Mouse (Mus musculus): ENCODE measurements around the gene Glt1d1. TPM values are rescaled to one million over a fixed set of nuclear protein-coding genes. Genes with fewer than 3 reads are reported as not detected.

Gene Glt1d1
- polyA plus RNA-seq, 1 experiment from 2014 or later, result 0.54 TPM

DNA sequence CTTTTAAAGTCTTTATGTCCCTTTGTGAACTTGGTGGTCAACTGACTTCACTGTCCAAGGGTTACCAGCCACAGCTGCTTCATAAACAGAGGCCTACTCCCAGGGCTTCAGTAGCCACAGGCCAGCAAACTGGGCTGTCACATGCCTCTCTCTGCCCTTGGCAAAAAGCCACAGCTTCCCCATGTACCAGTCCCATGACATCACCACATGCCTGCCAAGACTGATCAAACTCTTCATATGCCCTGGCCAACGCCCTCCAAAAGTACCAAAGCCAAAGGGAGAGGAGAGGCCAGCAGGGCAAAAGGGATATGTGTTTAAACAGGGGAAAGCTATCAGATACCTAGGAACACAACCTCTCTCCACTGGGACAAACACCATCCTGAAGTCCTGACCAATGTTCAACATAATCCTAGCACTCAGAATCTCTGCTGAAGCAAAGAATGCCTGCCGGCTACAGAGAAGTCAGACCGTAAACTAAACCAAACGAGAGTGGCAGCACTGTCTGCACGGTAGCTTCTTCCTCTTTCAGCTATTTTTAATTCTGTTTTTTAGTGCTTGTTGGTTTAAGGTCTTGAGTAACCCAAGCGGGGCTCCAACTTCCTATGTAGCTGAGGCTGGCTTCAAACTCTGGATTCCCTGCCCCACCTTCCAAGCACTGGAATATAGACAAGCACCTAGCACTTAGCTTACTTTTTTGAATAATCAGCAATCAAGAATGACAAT, 21.1 kb upstream of the Glt1d1 start:
- no peak overlapping the region for H3K4me3 ChIP-seq (ENCODE audit: low read length)
- peaks cover 12% of the 10 kb centered on the region for H3K4me1 ChIP-seq (ENCODE audit: insufficient read depth, low read length)
- 70% methylated on average over 6 of the region's 6 CpGs for WGBS
- no peaks in the 10 kb centered on the region for H3K9me3 ChIP-seq (ENCODE audit: low read length)
- ATAC-seq (ENCODE audit: low FRiP score, low TSS enrichment), result no peak
- H3K9ac ChIP-seq (replicated peaks; ENCODE audit: low read length), result no peak overlapping the region
- H3K27me3 ChIP-seq (ENCODE audit: insufficient read depth, low read length), result no peaks in the 10 kb centered on the region
- peaks cover 19% of the 10 kb centered on the region for H3K36me3 ChIP-seq (ENCODE audit: insufficient read depth, low read length)
- no peak overlapping the region for H3K27ac ChIP-seq (ENCODE audit: low read length)
- H3K4me2 ChIP-seq (replicated peaks; ENCODE audit: low read depth, low read length), result no peak overlapping the region

DNA sequence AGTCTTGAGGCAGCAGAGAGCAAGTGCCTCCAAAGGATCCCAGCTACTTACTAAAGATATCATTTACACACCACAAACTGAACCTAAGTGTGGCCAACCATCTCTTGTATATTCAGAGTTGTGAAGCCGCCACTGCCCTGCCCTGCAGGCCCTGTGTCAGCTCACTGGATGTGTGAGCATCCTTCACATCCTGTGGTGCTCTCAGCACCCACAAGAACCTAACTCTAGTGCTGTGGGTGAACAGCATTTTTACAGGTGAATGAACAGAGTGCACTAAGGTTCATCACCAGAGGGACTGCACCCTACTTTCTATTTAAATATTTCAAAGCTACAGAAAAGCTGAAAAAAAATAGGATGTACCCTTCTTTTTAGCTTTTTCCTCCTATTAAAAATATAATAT, 20.2 kb upstream of the Glt1d1 start:
- no peak overlapping the region for H3K4me3 ChIP-seq (ENCODE audit: low read length)

DNA sequence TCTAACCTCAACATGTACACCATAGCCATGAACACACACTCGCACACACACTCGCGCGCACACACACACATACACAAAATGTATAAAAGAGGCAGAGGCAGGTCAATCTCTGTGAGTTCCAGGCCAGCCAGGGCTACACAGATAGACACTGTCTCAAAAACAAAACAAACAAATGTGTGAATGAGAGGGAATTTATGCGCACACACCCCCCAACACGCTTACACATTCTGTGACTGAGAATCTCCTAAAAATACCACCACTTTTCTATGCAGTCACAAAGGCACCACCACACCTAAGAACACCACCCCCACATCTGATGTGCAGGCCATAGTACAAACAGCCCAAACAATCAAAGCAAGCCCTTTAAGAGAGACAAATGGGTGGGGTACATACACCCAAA, 19.7 kb upstream of the Glt1d1 start:
- H3K4me1 ChIP-seq (ENCODE audit: insufficient read depth, low read length), result peaks cover 16% of the 10 kb centered on the region
- no peaks in the 10 kb centered on the region for H3K9me3 ChIP-seq (ENCODE audit: low read length)

More for the DNA sequence above, 20.2 kb upstream of the Glt1d1 start:
- no peak for ATAC-seq (ENCODE audit: low FRiP score, low TSS enrichment)
- Histone ChIP-seq H3K4me2 (replicated peaks; ENCODE audit: low read depth, low read length) (no peak overlapping the region), H3K36me3 (ENCODE audit: insufficient read depth, low read length) (peaks cover 15% of the 10 kb centered on the region), H3K4me1 (ENCODE audit: insufficient read depth, low read length) (peaks cover 16% of the 10 kb centered on the region), H3K27me3 (ENCODE audit: insufficient read depth, low read length) (no peaks in the 10 kb centered on the region), H3K9me3 (ENCODE audit: low read length) (no peaks in the 10 kb centered on the region), H3K9ac (replicated peaks; ENCODE audit: low read length) (no peak overlapping the region), H3K27ac (ENCODE audit: low read length) (no peak overlapping the region)
- 74% methylated on average over 1 of the region's 1 CpGs for WGBS

DNA sequence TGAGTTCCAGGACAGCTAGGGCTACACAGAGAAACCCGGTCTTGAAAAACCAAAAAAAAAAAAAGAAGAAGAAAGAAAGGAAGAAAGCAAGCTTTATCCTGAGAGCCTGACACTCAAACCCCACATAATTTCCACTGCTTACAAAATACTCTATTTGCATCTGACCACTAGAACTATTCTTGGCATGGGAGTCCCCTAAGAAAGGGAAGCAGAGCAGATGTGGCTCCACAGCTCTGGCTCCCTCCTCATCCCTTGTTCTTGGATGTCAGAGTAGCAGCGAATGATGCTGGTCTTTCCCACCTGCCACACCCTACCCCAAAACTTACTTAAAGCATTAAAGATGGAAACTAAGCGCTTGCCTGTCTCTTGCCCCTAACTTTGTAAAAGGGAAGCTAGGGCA, 16.6 kb upstream of the Glt1d1 start:
- Histone ChIP-seq H3K36me3 (ENCODE audit: insufficient read depth, low read length) (no peaks in the 10 kb centered on the region), H3K27me3 (ENCODE audit: insufficient read depth, low read length) (no peaks in the 10 kb centered on the region), H3K9ac (replicated peaks; ENCODE audit: low read length) (peak overlapping the region; percentile 97), H3K4me2 (replicated peaks; ENCODE audit: low read depth, low read length) (peak overlapping the region; percentile 95), H3K4me1 (ENCODE audit: insufficient read depth, low read length) (peaks cover 16% of the 10 kb centered on the region), H3K9me3 (ENCODE audit: low read length) (no peaks in the 10 kb centered on the region), H3K4me3 (ENCODE audit: low read length) (peak overlapping the region; percentile 95), H3K27ac (ENCODE audit: low read length) (no peak overlapping the region)
- WGBS, result 87% methylated on average over 3 of the region's 3 CpGs
- no peak for ATAC-seq (ENCODE audit: low FRiP score, low TSS enrichment)

More for the DNA sequence above, 19.7 kb upstream of the Glt1d1 start:
- Histone ChIP-seq H3K4me3 (ENCODE audit: low read length) (no peak overlapping the region), H3K9ac (replicated peaks; ENCODE audit: low read length) (no peak overlapping the region), H3K36me3 (ENCODE audit: insufficient read depth, low read length) (peaks cover 10% of the 10 kb centered on the region), H3K27me3 (ENCODE audit: insufficient read depth, low read length) (no peaks in the 10 kb centered on the region), H3K27ac (ENCODE audit: low read length) (no peak overlapping the region), H3K4me2 (replicated peaks; ENCODE audit: low read depth, low read length) (no peak overlapping the region)
- no peak for ATAC-seq (ENCODE audit: low FRiP score, low TSS enrichment)
- 93% methylated on average over 6 of the region's 6 CpGs for WGBS

DNA sequence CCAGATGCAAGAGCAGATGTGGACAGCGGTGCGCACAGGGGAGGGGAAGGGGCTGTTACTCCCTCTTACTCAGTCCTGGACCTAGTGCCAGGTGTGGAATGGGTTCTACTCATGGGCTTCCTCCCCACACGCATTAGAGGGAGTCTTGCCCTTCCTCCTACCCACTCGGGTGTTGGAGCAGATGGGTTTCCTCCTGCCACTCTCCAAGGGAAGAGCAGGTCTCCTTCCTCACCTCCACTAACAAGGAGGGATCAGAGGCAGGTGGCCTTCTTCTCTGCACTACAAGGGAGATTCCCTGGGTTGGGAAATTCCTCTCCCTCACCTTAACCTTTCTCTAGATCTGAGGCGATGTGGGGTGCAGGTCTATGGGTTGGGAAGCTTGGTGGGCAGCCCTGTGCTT, 15.9 kb upstream of the Glt1d1 start:
- H3K4me2 ChIP-seq (replicated peaks; ENCODE audit: low read depth, low read length), result peak overlapping the region; percentile 95
- no peaks in the 10 kb centered on the region for H3K36me3 ChIP-seq (ENCODE audit: insufficient read depth, low read length)
- no peaks in the 10 kb centered on the region for H3K27me3 ChIP-seq (ENCODE audit: insufficient read depth, low read length)
- H3K9ac ChIP-seq (replicated peaks; ENCODE audit: low read length), result peak overlapping the region; percentile 97
- H3K4me1 ChIP-seq (ENCODE audit: insufficient read depth, low read length), result peaks cover 16% of the 10 kb centered on the region
- no peak overlapping the region for H3K27ac ChIP-seq (ENCODE audit: low read length)
- no peaks in the 10 kb centered on the region for H3K9me3 ChIP-seq (ENCODE audit: low read length)
- no peak for ATAC-seq (ENCODE audit: low FRiP score, low TSS enrichment)
- WGBS, result 3% methylated on average over 3 of the region's 5 CpGs
- peak overlapping the region; percentile 95 for H3K4me3 ChIP-seq (ENCODE audit: low read length)

DNA sequence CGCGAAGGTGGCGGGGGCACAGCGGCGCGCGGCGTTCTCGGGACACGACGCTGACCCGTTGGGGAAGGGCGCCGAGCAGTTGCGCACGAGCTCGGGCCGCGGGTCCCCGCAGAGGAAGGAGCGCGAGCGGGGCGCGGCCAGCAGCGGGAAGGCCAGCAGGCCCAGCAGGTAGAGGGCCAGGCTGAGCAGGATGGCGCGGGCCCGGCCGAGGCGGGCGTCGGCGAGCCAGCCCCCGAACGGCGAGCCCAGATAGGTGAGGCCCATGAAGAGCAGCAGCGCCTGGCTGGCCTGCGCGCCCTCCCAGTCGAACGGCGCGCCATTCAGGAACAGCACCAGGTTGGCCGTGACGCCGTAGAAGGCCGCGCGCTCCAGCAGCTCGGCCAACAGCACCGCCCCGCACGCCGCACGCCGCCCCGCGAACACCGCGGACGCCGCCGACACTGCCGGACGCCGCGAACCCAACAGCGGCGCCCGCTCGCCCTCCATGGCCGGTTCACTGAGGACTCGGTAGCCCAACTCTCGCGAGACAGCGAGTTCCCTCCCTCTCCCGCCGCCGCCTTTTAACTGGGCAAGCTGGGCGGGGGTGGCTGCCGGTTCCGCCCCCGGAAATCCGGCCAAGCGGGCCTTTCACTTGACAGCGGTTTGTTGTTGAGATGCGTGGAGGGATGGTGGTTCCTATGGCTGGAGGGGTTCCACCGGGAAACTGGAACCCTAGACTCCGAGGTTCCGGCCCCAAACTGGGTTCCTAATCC, 15.0 kb upstream of the Glt1d1 start:
- WGBS, result under 1% methylated on average over 76 of the region's 91 CpGs
- Histone ChIP-seq H3K4me2 (replicated peaks; ENCODE audit: low read depth, low read length) (peak overlapping the region; percentile 95), H3K9ac (replicated peaks; ENCODE audit: low read length) (peak overlapping the region; percentile 97), H3K4me1 (ENCODE audit: insufficient read depth, low read length) (peaks cover 16% of the 10 kb centered on the region), H3K36me3 (ENCODE audit: insufficient read depth, low read length) (no peaks in the 10 kb centered on the region), H3K4me3 (ENCODE audit: low read length) (peak overlapping the region; percentile 95), H3K27me3 (ENCODE audit: insufficient read depth, low read length) (no peaks in the 10 kb centered on the region), H3K9me3 (ENCODE audit: low read length) (no peaks in the 10 kb centered on the region), H3K27ac (ENCODE audit: low read length) (peak overlapping the region; percentile 83)
- ATAC-seq (ENCODE audit: low FRiP score, low TSS enrichment), result peak; percentile 95

DNA sequence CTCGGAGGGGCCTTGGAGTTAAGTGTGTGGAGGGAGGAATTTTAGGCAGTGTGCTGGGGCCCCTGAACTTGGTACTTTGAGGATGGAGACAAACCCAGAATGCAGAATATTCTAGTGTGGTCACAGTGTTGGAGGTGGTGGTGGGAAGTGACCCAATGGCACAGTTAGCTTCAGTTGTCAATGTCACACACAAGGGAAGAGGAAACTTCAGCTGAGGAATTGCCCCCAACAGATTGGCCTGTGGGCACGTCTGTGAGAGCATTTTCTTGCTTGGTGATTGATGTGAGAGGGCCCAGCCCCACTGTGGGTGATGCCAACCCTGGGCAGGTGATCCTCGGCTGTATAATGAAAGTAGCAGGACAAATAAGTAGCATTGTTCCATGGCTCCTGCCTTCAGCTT, 13.2 kb upstream of the Glt1d1 start:
- Histone ChIP-seq H3K36me3 (ENCODE audit: insufficient read depth, low read length) (no peaks in the 10 kb centered on the region), H3K4me2 (replicated peaks; ENCODE audit: low read depth, low read length) (no peak overlapping the region), H3K4me1 (ENCODE audit: insufficient read depth, low read length) (peaks cover 16% of the 10 kb centered on the region), H3K4me3 (ENCODE audit: low read length) (no peak overlapping the region), H3K27ac (ENCODE audit: low read length) (no peak overlapping the region), H3K9ac (replicated peaks; ENCODE audit: low read length) (no peak overlapping the region), H3K27me3 (ENCODE audit: insufficient read depth, low read length) (no peaks in the 10 kb centered on the region), H3K9me3 (ENCODE audit: low read length) (no peaks in the 10 kb centered on the region)
- 63% methylated on average over 3 of the region's 3 CpGs for WGBS
- ATAC-seq (ENCODE audit: low FRiP score, low TSS enrichment), result no peak

DNA sequence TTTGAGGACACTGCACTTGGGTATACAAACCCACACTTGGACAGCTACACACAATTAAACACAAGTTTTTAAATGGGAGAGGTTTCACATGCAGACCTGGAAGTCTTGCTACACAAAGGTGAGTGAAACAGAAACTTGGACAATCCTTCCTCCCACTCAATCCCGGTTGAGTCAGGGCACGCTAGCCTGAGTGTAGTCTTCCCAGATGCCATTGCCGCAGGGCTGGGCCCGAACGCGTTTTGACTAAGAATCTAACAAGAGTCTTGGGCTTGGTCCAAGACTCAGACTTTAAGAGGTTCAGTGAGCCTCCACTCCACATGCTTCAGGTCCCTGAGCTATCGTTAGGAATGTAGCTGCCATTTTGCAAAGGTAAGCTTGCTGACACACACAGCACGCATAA, 11.7 kb upstream of the Glt1d1 start:
- Histone ChIP-seq H3K27me3 (ENCODE audit: insufficient read depth, low read length) (no peaks in the 10 kb centered on the region), H3K9me3 (ENCODE audit: low read length) (no peaks in the 10 kb centered on the region), H3K4me2 (replicated peaks; ENCODE audit: low read depth, low read length) (no peak overlapping the region), H3K4me3 (ENCODE audit: low read length) (no peak overlapping the region), H3K36me3 (ENCODE audit: insufficient read depth, low read length) (no peaks in the 10 kb centered on the region), H3K4me1 (ENCODE audit: insufficient read depth, low read length) (peaks cover 10% of the 10 kb centered on the region), H3K9ac (replicated peaks; ENCODE audit: low read length) (no peak overlapping the region), H3K27ac (ENCODE audit: low read length) (no peak overlapping the region)
- no peak for ATAC-seq (ENCODE audit: low FRiP score, low TSS enrichment)
- 81% methylated on average over 8 of the region's 8 CpGs for WGBS

DNA sequence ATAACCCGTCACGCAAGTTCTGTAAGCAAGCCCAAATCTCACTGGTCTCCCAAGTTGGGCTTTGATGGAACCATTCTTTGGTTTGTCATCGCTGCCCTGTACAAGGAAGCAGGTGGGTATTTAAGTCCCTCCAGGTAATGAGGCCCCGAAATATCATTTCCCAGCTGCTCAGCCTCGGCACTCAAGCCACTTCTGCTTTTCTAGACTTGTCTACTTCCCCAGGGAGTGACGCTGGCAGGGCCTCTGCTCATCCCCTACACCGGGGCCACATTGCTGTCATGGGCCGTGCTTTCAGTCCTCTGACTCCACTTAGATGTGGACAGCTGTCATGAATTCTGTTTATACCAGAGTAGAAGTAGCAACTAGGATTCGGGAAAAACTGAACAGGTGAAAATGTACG, 11.0 kb upstream of the Glt1d1 start:
- Histone ChIP-seq H3K4me3 (ENCODE audit: low read length) (no peak overlapping the region), H3K4me1 (ENCODE audit: insufficient read depth, low read length) (peaks cover 3% of the 10 kb centered on the region), H3K27ac (ENCODE audit: low read length) (no peak overlapping the region), H3K4me2 (replicated peaks; ENCODE audit: low read depth, low read length) (no peak overlapping the region), H3K36me3 (ENCODE audit: insufficient read depth, low read length) (no peaks in the 10 kb centered on the region), H3K27me3 (ENCODE audit: insufficient read depth, low read length) (no peaks in the 10 kb centered on the region), H3K9me3 (ENCODE audit: low read length) (no peaks in the 10 kb centered on the region), H3K9ac (replicated peaks; ENCODE audit: low read length) (no peak overlapping the region)
- ATAC-seq (ENCODE audit: low FRiP score, low TSS enrichment), result no peak
- 83% methylated on average over 10 of the region's 10 CpGs for WGBS
